Mouse (Mus musculus) heart, postnatal 0 days (tissue): ENCODE data around the gene Arhgap8. TPM values are rescaled to one million over a fixed set of nuclear protein-coding genes. Genes with fewer than 3 reads are reported as not detected.

Source experiments
- ATAC-seq: fragments of 200-750 bp; cut with Nextera tagmentation; 2 replicates; pipeline ENCODE4 v1.8.0; 2017; ENCODE audit warnings: low read depth, moderate number of reproducible peaks, moderate library complexity; ENCODE audit not compliant: insufficient read depth
- DNase-seq: peaks from one replicate; pipeline ENCODE4 v3.0.0-alpha.2; 2016; ENCODE audit warnings: low spot score
- H3K27ac ChIP-seq: fragments of 300-500 bp; sonication (generic); 2 replicates; pipeline ENCODE4 v1.5.1; 2014; ENCODE audit warnings: low read depth, mild to moderate bottlenecking
- H3K27me3 ChIP-seq: fragments of 300-500 bp; sonication (generic); 2 replicates; pipeline ENCODE4 v1.6.1; 2014; ENCODE audit warnings: low read length, mixed read lengths; ENCODE audit not compliant: control insufficient read depth, insufficient read depth
- H3K36me3 ChIP-seq: fragments of 300-500 bp; sonication (generic); replicated peaks from 2 replicates; pipeline ENCODE4 v1.6.1; 2014; ENCODE audit warnings: low read length, mixed read lengths; ENCODE audit not compliant: control insufficient read depth, insufficient read depth
- H3K4me1 ChIP-seq: fragments of 300-500 bp; sonication (generic); 2 replicates; pipeline ENCODE4 v1.6.1; 2014; ENCODE audit warnings: antibody characterized with exemption; ENCODE audit not compliant: control insufficient read depth, insufficient read depth
- H3K4me2 ChIP-seq: fragments of 300-500 bp; sonication (generic); 2 replicates; pipeline ENCODE4 v1.6.1; 2014; ENCODE audit warnings: low read depth, mild to moderate bottlenecking, low read length, moderate library complexity
- H3K4me3 ChIP-seq: fragments of 300-500 bp; sonication (generic); 2 replicates; pipeline ENCODE4 v1.5.1; 2014; ENCODE audit warnings: low read depth, low read length
- H3K9ac ChIP-seq: fragments of 300-500 bp; sonication (generic); replicated peaks from 2 replicates; pipeline ENCODE4 v1.6.1; 2014; ENCODE audit warnings: low read depth, low read length, mixed read lengths
- H3K9me3 ChIP-seq: fragments of 300-500 bp; sonication (generic); replicated peaks from 2 replicates; pipeline ENCODE4 v1.6.1; 2016; ENCODE audit warnings: low read length; ENCODE audit not compliant: control insufficient read depth
- CTCF ChIP-seq: IDR thresholded peaks from 2 replicates; pipeline ENCODE4 v1.5.1; 2016; ENCODE audit warnings: antibody characterized with exemption, control low read depth, low read depth
- EP300 ChIP-seq: IDR thresholded peaks from 2 replicates; pipeline ENCODE4 v1.6.1; 2016; ENCODE audit warnings: antibody characterized with exemption, low read depth
- WGBS: fragments of 180-500 bp; shearing (Covaris S2); extraction: QIAGEN DNeasy Blood & Tissue Kit; methylation state at CpG from one replicate; pipeline ENCODE4 v1.1.7; 2014; 5-methylcytosine and 5-hydroxymethylcytosine counted together
- polyA plus RNA-seq: library from polyadenylated mRNA; unstranded; fragments of >200 nt; fragmentation: Nextera tagmentation; extraction: Ambion mirVana; gene quantifications from 2 replicates; pipeline ENCODE4 v1.2.1, GENCODE M21; 2015
- total RNA-seq: library from RNA; depleted of rRNA; stranded (reverse); fragments of >200 nt; gene quantifications from 2 replicates; pipeline ENCODE4 v1.2.3, GENCODE M21; 2014; ENCODE audit warnings: low replicate concordance

Gene Arhgap8
- total and polyA plus RNA-seq, 2 experiments from 2014 or later: 1.3 TPM; not detected in 1

DNA sequence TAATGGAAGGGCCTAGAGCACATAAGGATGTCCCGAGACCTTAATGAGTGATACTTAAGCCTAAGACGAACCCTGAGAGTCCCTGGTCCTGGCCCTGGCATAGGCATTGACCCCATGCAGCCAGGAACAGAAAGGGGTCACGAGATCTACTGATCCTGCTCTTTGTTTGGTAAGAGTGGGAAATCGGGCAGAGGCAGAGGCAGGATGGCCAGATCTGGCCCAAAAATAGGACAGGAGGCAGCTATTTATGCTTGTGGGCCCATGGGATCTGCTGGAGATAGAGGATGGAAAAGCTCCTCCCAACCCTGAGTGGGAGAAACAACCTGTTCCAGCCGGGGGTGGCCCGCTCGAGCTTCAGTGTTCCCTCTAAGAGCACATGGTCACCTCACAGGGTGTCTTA lies 15.9 kb upstream of the Arhgap8 start:
- H3K27me3 ChIP-seq: no peaks in the 10 kb centered on the region
- H3K4me2 ChIP-seq: no peak overlapping the region
- WGBS: 72% methylated on average over 7 of the region's 7 CpGs
- H3K4me3 ChIP-seq: no peak overlapping the region
- H3K36me3 ChIP-seq: no peaks in the 10 kb centered on the region; the same call in 1 of the 2 replicates
- ATAC-seq (no peak), DNase-seq (no peak)
- H3K9ac ChIP-seq: no peak overlapping the region
- 0 out of 2 replicates have a peak, but pooled peaks cover 6% of the 10 kb centered on the region for H3K4me1 ChIP-seq
- no peaks in the 10 kb centered on the region for H3K9me3 ChIP-seq
- H3K27ac ChIP-seq: no peak overlapping the region
- TF ChIP-seq CTCF (no peak), EP300 (no peak)

DNA sequence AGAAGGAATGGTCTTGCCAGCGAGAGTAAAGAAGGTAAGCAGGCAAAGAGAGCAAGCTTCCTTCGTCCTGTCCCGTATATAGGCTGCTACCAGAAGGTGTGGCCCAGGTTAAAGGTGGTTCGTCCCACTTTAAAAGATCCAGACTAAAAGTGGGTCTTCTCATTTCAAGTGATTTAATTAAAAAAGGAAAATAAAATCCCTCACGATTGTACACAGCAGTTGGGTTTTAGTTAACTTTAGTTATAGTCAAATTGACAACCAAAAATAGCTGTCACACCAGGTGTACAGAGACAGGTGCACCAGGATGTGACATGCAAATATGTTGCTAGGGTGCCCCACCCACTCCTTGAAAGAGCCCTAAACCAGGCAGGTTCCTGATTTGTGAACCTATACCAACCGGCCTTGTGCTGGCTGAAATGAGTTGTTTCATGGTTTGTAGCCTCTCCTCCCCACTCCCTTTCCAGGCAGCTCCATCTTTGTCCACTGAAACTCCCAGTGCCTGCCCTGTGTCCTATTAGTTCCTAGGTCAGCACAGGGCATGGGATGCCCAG lies 14.4 kb upstream of the Arhgap8 start:
- Histone ChIP-seq H3K4me1 (0 out of 2 replicates have a peak, but pooled peaks cover 6% of the 10 kb centered on the region), H3K4me2 (no peak overlapping the region), H3K27me3 (no peaks in the 10 kb centered on the region), H3K9me3 (no peaks in the 10 kb centered on the region), H3K36me3 (no peaks in the 10 kb centered on the region; the same call in 1 of the 2 replicates), H3K27ac (no peak overlapping the region), H3K4me3 (no peak overlapping the region), H3K9ac (no peak overlapping the region)
- DNase-seq: no peak
- ATAC-seq: no peak
- WGBS: 88% methylated on average over 6 of the region's 6 CpGs
- no peak for TF ChIP-seq EP300
- no peak for TF ChIP-seq CTCF

DNA sequence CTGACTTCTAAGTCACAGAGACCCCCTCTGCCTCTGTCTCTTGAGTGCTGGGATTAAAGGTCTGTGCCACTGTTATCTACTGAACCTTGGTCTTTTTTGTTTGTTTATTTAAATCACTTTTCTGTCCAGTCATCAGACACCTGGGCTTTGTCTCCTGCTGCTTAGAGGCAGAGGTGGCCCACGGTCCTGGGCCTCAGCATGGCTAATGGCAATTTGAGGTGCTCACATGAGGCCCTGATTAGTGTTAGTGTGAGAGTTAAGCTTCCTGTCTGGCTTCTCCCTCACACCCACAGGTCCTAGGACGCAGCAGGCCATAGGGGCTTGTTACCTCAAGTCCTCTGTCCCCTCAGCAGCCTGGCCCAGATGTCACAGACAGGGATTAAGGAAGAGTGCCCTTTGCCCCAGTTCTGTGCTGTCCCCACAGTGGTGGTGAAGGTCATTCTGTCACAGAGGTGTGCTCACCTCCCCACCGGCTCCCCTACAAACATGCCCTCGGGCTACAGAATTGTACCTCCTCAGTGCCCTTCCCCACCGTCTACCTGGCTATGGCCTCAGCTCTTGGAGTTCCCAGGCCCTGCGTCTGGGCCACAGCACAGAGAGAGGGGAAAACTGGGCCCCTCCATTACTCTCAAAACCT lies 12.8 kb upstream of the Arhgap8 start:
- WGBS: 71% methylated on average over 6 of the region's 6 CpGs
- H3K9me3 ChIP-seq: no peaks in the 10 kb centered on the region
- no peak overlapping the region for H3K4me3 ChIP-seq
- ATAC-seq: no peak
- no peak overlapping the region for H3K9ac ChIP-seq
- 0 out of 2 replicates have a peak, but pooled peaks cover 10% of the 10 kb centered on the region for H3K4me1 ChIP-seq
- TF ChIP-seq CTCF (no peak), EP300 (no peak)
- H3K27me3 ChIP-seq: no peaks in the 10 kb centered on the region
- H3K36me3 ChIP-seq: no peaks in the 10 kb centered on the region; the same call in 1 of the 2 replicates
- no peak for DNase-seq
- no peak overlapping the region for H3K27ac ChIP-seq
- no peak overlapping the region for H3K4me2 ChIP-seq

DNA sequence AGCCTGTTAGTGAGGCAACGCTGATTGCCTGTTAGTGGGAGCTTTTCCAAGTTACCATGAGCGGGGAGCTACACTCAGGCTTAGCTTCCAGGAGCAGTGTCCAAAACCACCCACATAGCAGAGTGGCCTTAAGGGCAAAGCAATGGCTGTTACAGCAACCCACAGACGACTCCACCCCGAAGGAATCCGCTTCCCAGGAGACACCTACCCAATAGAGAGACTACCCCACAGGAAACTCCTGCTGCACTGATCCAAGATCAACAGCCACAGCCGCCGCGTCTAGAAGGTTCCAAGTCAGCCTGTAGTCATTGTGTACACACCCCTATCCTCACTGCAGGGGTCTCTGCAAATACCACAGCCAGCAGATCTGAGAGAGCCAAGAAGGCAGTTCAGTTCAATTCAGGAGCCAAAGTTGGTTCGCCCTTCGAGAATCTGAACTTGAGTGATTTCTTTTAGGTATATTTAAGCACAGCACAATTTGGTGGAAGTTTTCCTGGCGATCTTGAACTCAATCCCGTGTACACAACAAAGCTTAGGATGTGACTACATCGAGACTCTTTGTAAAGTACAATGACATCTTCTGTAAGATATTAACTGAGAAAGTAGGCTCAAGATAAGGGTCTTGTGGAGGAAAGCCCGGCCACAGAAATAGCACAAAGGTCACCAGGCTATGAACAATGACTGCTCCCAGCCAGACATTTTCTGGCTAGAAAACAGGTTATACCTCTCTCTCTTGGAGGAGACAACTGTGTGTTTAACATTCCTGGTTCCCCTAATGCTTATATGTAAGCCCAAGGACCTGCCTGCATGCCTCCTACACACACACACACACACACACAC lies 7.1 kb upstream of the Arhgap8 start:
- ATAC-seq: peak; percentile 49
- Histone ChIP-seq H3K36me3 (no peaks in the 10 kb centered on the region), H3K27ac (peak overlapping the region; percentile 88), H3K9ac (no peak overlapping the region), H3K27me3 (no peaks in the 10 kb centered on the region), H3K4me1 (peaks cover 23% of the 10 kb centered on the region), H3K9me3 (no peaks in the 10 kb centered on the region), H3K4me2 (no peak overlapping the region), H3K4me3 (no peak overlapping the region)
- WGBS: 43% methylated on average over 14 of the region's 14 CpGs
- TF ChIP-seq EP300: peak; percentile 12; the same call in 1 of the 2 replicates
- no peak for TF ChIP-seq CTCF
- DNase-seq: peak; percentile 76

DNA sequence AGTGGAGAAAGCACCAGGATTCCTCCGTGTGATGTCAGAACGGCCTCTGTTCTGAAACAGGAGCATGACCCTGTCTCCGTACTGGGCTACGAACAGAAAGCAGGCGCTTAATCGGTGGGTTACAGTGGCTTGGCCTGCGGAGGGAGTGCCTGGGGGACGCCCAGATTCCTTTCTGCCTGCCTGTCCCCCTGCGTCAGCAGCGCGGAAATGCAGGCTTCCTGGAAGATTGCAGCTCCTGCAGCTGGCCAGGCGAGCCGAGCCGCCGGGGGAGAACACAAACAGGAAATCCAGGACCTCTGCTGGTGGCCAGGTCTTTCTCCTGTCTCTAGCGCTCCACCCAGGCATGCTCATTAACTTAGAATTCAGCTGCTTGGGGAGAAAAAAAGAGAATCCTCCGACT lies 5.1 kb upstream of the Arhgap8 start:
- peak overlapping the region; percentile 88 for H3K27ac ChIP-seq
- TF ChIP-seq CTCF (peak; percentile 8; the same call in 1 of the 2 replicates), EP300 (peak; percentile 85)
- no peaks in the 10 kb centered on the region for H3K9me3 ChIP-seq
- H3K4me3 ChIP-seq: peak overlapping the region; percentile 18
- H3K36me3 ChIP-seq: no peaks in the 10 kb centered on the region
- ATAC-seq (peak; percentile 89), DNase-seq (peak; percentile 94)
- under 1% methylated on average over 17 of the region's 17 CpGs for WGBS
- peaks cover 26% of the 10 kb centered on the region for H3K4me1 ChIP-seq
- H3K27me3 ChIP-seq: no peaks in the 10 kb centered on the region
- peak overlapping the region; percentile 13; the same call in 1 of the 2 replicates for H3K9ac ChIP-seq
- peak overlapping the region; percentile 47 for H3K4me2 ChIP-seq
